Mouse (Mus musculus) lung, adult 18-20 months (tissue): ENCODE results near the gene Megf9.

Experiments used
- DNase-seq, 2 experiments: peaks; one replicate each; pipeline ENCODE4 v3.0.0; 2022; ENCODE audit warnings: mixed read lengths in 2 of 2

Megf9 gene

DNA sequence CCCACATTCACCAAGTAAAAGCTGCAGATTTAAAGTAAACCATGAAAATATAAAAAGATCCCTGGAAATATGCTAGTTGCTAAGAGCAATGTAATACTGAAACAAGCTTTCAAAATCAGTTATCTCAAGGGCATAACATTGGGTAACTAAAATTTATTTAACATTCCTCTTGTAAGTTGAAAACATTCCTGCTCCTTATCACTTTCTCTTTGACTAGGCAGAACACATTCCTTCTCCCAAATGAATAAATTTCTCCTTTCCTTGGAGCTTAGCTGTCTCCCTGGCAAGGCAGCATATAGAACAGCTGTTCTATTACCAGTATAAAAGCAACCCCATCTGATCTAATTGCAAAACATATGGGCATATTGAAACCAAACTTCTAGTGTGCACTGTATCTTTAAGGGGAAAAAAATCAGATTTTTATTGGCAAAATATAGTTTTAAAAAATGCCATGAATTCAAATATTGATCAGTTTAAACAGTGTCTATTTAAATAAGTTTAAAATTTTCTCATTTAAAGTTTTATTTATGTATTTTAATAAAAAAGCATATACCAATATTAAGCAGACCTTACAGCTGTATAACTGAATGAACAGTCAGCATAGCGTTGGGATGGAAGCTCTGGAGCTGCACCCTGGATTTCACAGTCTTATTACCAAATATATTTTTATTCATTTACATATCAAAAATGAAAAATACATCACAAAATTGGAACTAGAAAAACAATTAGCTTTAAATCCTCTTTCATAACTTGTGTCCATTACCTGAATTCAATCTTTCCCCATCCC lies 13.1 kb downstream of the Megf9 start:
- DNase-seq, result no peak

DNA sequence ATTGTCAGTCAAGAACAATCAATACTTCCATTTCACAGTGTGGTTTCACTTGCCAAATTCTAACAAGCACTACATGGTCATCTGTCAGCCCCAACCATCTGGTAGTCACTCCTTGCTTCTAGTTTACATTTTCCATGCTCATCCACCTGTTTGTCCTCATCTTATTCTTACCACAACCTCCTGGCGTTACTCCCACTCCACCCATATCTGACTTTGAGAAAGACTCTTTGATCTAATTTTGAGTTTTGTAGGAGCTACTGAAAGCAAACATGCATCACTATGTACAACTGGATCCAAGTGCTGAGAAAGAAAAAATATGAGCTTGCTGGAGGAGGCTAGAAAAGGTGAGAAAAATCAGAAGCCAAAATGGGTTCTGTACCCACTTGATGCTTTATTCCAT lies 17.1 kb downstream of the Megf9 start:
- DNase-seq, result no peak

- DNase-seq, result no peak
These were observed 18.5 kb downstream of the Megf9 start for GRCm38 (mm10) chr4:70516289-70516688.

- no peak for DNase-seq
These were observed 19.3 kb downstream of the Megf9 start for GRCm38 (mm10) chr4:70515514-70515913.

GRCm38 (mm10) chr4:70509987-70510386 lies 24.8 kb downstream of the Megf9 start:
- DNase-seq, result no peak

- no peak for DNase-seq
These were observed 25.2 kb downstream of the Megf9 start for GRCm38 (mm10) chr4:70509565-70509964.

DNA sequence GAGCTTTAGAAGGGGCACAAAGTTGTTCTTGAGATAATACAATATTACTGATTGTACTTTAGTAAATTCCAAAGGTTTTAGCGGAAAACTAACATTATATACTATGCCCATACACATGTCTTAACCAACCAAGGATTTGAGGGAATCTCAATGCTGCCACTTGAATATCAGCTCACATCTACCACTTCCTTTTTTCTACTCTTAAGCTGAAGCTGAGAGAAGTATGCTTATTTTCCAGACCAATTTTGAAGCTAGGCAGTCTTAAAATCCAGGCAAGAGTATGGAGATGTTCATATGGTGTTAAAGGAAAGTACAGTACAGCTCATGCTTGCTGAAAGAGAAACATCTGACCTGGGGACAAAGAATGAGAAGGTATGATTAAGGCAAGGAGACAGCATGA lies 26.6 kb downstream of the Megf9 start:
- no peak for DNase-seq

DNA sequence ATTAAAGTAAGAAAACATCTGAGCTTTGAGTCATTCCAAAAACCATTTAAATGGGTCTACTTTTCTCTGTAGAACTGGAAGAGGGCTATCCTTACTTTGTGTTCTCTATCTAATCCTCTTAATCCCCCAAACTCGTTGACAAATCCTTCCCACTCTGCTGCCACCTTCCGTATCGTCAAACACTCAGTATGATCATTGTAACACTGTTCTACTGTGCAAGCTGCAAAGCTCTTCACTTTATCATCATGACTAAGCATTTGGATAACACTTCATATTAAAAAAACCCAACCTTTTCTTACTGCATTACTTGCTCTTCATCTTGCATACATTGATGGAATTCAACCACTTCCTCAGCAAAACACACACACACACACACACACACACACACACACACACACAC lies 28.8 kb downstream of the Megf9 start:
- DNase-seq, result no peak

DNA sequence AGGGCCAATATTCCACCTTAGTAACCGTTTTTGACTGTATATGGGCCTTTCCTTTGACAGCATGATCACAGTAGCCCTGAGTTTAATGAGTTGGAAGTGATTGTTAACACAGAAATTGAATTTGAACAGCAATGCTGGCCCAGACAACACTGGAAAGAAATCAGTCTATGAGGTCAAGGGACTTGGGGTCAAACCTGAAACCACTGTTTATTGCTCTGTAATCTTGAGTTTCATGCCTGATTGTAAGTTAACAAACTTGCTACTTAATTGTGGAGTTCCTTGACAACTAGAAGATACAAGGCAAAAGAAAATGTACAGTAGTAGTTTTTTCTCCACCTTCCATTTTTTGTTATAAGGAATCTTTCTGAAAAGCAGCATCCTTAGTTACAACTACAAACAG lies 31.0 kb downstream of the Megf9 start:
- no peak for DNase-seq

DNA sequence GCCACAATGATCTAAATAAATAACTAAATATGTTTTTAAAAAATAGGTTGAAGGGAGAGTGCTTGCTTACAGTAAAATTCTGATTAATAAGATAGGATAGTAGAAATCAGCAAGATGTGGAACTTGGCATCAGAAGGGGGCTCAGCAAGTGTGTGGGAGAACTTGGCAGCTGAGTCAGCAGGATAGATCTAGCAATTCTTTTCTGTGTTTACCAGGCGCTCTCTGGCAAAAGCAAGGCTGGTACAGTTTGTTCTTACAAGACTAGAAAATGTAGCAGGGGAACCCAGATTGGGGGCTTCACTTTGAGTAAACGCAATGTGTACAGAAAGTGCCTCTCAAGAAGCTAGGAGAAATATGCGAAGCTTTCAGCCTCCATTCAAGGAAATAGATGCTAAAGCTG lies 35.5 kb downstream of the Megf9 start:
- DNase-seq, result no peak

DNA sequence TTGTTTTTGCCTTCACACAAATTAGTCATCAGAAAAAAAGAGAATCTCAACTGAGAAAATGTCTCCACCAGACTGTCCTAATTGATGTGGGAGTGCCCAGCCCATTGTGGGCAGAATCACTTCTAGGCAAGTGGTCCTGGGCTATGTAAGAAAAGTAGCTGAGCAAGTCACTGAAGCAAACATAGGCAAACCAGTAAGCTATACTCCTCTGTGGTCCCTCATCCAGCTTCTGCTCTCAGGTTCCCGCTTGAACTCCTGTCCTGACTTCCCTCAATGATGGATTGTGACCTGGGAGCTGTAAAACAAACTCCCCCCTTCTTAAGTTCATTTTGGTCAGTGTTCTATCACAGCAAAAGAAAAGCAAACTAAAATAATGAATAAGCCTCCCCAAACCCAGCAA lies 37.8 kb downstream of the Megf9 start:
- no peak for DNase-seq

DNA sequence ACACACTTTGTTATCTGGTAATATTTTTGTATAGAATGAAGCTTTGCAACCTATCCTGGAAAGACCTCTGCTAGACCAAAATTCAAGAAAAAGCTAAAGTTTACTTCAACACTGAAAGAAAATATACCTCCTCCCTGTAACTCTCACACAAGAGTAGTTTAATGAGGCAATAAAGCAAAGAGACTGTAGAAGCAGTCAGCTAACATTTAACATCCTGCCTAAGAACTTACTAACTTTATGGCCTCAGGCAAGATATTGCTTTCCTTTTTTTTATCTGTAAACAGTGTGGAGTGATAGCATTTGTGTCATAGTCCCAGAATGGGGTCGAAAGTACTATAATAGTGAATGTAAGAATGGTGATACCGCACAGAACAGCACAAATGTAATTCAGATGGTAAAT lies 45.0 kb downstream of the Megf9 start:
- no peak for DNase-seq

DNA sequence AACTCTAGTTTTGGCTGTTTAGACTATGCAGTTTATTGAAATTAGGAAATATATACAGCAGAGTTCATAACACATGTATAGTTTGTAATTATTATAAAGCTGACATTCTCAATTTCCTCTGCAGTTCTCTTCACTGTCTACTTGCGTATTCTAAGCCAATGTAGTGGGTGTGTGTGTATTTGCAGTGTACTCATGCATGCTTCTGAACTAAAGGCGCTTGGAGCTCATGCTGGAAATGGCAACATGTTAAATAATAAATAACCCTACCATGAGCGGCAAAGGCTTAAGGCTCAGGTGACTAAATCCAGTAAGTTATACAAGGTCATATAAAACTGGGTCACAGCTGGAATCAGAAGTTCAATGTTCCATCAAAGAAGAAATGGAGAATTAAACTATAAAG lies 46.4 kb downstream of the Megf9 start:
- DNase-seq, result no peak

- DNase-seq, result no peak
These were observed 50.7 kb downstream of the Megf9 start for GRCm38 (mm10) chr4:70484134-70484533.

GRCm38 (mm10) chr4:70481931-70482330 lies 52.9 kb downstream of the Megf9 start:
- no peak for DNase-seq

GRCm38 (mm10) chr4:70471398-70471797 lies 63.4 kb downstream of the Megf9 start:
- DNase-seq, result no peak

DNA sequence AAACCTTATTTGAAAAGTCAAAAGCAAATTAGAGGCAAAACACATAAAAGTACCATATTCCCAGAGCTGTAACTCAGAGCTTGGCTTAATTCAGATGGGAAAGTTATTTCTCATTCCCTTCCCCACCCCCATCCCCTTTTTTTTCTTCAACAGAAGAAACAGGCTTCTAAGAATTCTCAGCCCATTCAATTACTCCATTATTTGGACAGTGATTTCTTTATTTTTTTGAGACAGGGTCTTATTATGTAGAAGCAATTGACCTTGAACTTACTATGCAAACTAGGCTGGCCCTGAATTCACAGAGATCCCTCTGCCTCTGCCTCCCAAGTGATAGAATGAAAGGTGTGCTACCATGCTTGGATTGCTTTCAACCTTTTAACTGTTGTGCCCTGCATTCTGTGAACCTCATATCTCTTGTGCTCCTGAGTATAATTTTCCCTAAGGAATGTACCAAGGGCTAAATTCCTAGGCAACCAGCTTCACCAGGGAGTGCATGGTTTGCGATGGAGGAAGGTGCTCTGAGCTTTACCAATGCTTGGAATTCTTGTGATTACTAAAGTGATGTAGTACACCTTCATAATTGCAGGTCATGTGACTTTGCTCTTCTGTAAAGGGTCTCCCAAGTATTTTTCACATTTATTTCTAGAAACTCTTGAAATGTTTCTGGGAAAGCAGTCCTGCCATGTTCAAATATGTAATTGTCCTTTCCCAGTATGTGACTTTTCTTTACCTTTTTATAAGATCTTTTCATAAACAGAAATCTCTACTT lies 68.7 kb downstream of the Megf9 start:
- DNase-seq, result no peak

- DNase-seq, result no peak
These were observed 71.5 kb downstream of the Megf9 start for GRCm38 (mm10) chr4:70463302-70463701.

- DNase-seq, result no peak
These were observed 73.4 kb downstream of the Megf9 start for GRCm38 (mm10) chr4:70461416-70461815.

DNA sequence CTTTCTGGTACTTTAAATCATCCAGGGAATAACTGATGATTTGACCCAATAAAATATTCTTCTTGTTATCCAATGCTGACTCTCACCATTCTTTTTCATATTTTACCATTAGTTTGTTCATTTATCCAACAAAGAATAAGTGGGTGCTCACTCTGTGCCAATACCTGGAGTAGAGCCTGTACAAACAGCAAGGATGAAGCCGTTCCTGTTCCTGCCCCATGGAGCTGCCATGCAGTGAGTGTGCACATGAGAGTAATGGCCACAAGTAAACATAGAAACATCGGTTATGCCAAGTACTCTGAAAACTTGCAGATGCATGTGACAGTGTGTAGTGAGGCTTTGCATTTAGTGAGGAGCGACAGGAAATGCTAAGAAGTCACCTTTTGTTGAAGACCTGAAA lies 82.6 kb downstream of the Megf9 start:
- DNase-seq, result peak; percentile 19 to 63

GRCm38 (mm10) chr4:70451750-70452149 lies 83.0 kb downstream of the Megf9 start:
- peak; percentile 18 to 21 for DNase-seq

DNA sequence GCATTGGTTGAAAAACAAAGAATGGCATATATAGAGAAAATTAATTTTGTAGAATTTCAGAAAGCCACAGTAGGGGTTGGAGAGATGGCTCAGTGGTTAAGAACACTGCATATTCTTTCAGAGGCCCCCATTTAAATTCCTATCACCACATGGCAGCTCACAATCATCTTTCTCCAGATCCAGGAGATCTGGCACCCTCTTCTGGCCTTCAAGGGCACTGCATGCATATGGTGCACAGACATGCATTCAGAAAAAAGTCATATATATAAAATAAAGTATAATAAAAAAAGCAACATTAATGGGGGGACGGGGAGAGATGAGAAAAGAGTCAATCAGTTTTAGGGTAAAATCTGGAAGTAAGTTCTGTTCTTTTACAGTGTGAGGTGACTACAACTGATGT lies 85.1 kb downstream of the Megf9 start:
- no peak for DNase-seq

GRCm38 (mm10) chr4:70446774-70447173 lies 88.0 kb downstream of the Megf9 start:
- DNase-seq, result no peak

GRCm38 (mm10) chr4:70420202-70420601 lies 114.6 kb downstream of the Megf9 start:
- DNase-seq, result no peak
